Comparison of ENCODE assay signal across 8 mouse cellular contexts in genomic region chr10:61978112-61978865, GRCm38 (mm10). TPM values are rescaled to one million over a fixed set of nuclear protein-coding genes. Genes with fewer than 3 reads are reported as not detected.
DNase-seq lines count a peak whose midpoint lies in the region; ATAC-seq and TF ChIP-seq lines count a peak whose summit lies in the region.

No protein-coding gene starts in this region.

- H3K9ac ChIP-seq in midbrain, embryonic 13.5 days (replicated peaks): peak overlapping the region; percentile 52
- H3K9ac ChIP-seq in stomach, embryonic 15.5 days: peak overlapping the region; percentile 31

- intact Hi-C loops in heart, postnatal 10 days (cut with DNase I): no loop called here
- intact Hi-C loops in left cerebral cortex, adult 2 months (cut with DNase I): no loop called here

- peak; percentile 6 for DNase-seq in thymus, postnatal 14 days
- no peak for DNase-seq in thymus, postnatal 10 days (ENCODE audit: low spot score in 2 of 2)
- DNase-seq in embryo, embryonic 9.5 days (ENCODE audit: extremely low spot score): peak; percentile 66
- DNase-seq in heart, postnatal 10 days: peak; percentile 57 to 59
- peak; percentile 25 to 58 for DNase-seq in left cerebral cortex, adult 2 months (ENCODE audit: extremely low spot score in 1 of 2, low spot score in 2 of 2)

- TF ChIP-seq CTCF in left cerebral cortex, adult 2 months (IDR thresholded peaks at IDR 0.05): no peak

- H3K9me3 ChIP-seq in midbrain, embryonic 13.5 days: no peaks in the 10 kb centered on the region
- H3K9me3 ChIP-seq in stomach, embryonic 15.5 days: no peaks in the 10 kb centered on the region

- no peaks in the 10 kb centered on the region for H3K36me3 ChIP-seq in midbrain, embryonic 13.5 days
- H3K36me3 ChIP-seq in stomach, embryonic 15.5 days: no peaks in the 10 kb centered on the region

- peaks cover 73% of the 10 kb centered on the region for H3K27me3 ChIP-seq in midbrain, embryonic 13.5 days
- H3K27me3 ChIP-seq in stomach, embryonic 15.5 days (replicated peaks): peaks cover 47% of the 10 kb centered on the region

- no peak overlapping the region for H3K27ac ChIP-seq in left cerebral cortex, adult 2 months
- no peak overlapping the region for H3K27ac ChIP-seq in midbrain, embryonic 13.5 days
- no peak overlapping the region for H3K27ac ChIP-seq in stomach, embryonic 15.5 days

- peak overlapping the region; percentile 28 for H3K4me3 ChIP-seq in left cerebral cortex, adult 2 months
- H3K4me3 ChIP-seq in midbrain, embryonic 13.5 days (replicated peaks): peak overlapping the region; percentile 43
- H3K4me3 ChIP-seq in stomach, embryonic 15.5 days (replicated peaks): peak overlapping the region; percentile 46

- peaks cover 21% of the 10 kb centered on the region for H3K4me1 ChIP-seq in midbrain, embryonic 13.5 days (replicated peaks)
- peaks cover 17% of the 10 kb centered on the region for H3K4me1 ChIP-seq in stomach, embryonic 15.5 days

- under 1% methylated on average over 64 of the region's 65 CpGs for WGBS in midbrain, embryonic 13.5 days
- under 1% methylated on average over 65 of the region's 65 CpGs for WGBS in stomach, embryonic 15.5 days

- peak; percentile 51; the same call in 1 of the 2 replicates for ATAC-seq in midbrain, embryonic 13.5 days
- ATAC-seq in stomach, embryonic 15.5 days (ENCODE audit: insufficient read depth, low FRiP score, low read depth): no peak
- no peak for ATAC-seq in erythroid progenitor cell, adult 5-6 weeks (replicated peaks; ENCODE audit: low FRiP score, poor library complexity, severe bottlenecking)

- H3K4me2 ChIP-seq in midbrain, embryonic 13.5 days (replicated peaks): peak overlapping the region; percentile 66
- H3K4me2 ChIP-seq in stomach, embryonic 15.5 days: peak overlapping the region; percentile 90

RNA-seq across cellular contexts. Expression of gene Col13a1, which starts 0.6 kb away (rescaled TPM):
- total RNA-seq in heart, postnatal 10 days (2021): 1 to 10 TPM; 1.8 to 1.9 TPM
- total RNA-seq in left cerebral cortex, adult 2 months (2021): 1 to 10 TPM; 1.4 to 1.5 TPM
- polyA plus RNA-seq in midbrain, embryonic 13.5 days (2015; fragmentation: Nextera tagmentation; extraction: Ambion mirVana): 1.1 and 1.2 TPM in 2 replicates
- polyA plus RNA-seq in stomach, embryonic 15.5 days (2015; fragmentation: Nextera tagmentation; extraction: Ambion mirVana): 6.8 TPM in 2 replicates
- total RNA-seq in erythroid progenitor cell, adult 5-6 weeks (2015; ENCODE audit: low replicate concordance): not detected in 2 replicates
- not detected in 2 replicates for total RNA-seq in erythroid progenitor cell, adult 5-6 weeks (2017; ENCODE audit: low replicate concordance)

Comparison
In these comparisons a context has a peak if more than half of its experiments do, and no peak if none do; other contexts are left out.
1. DNase-seq: peak in thymus, postnatal 14 days (single experiment), embryo, embryonic 9.5 days (single experiment), heart, postnatal 10 days (2 of 2) and left cerebral cortex, adult 2 months (2 of 2); none in thymus, postnatal 10 days (0 of 2).
2. Peak in every context shown above with its lines, with median percentiles within 50 percentile points of each other: H3K4me3 ChIP-seq.